Mouse (Mus musculus): ENCODE data around the gene Ribc2. TPM values are rescaled to one million over a fixed set of nuclear protein-coding genes. Genes with fewer than 3 reads are reported as not detected.

The Ribc2 gene
- 0.10 and 0.20 TPM in 2 replicates for polyA plus RNA-seq (2015; fragmentation: Nextera tagmentation; extraction: Ambion mirVana)

DNA sequence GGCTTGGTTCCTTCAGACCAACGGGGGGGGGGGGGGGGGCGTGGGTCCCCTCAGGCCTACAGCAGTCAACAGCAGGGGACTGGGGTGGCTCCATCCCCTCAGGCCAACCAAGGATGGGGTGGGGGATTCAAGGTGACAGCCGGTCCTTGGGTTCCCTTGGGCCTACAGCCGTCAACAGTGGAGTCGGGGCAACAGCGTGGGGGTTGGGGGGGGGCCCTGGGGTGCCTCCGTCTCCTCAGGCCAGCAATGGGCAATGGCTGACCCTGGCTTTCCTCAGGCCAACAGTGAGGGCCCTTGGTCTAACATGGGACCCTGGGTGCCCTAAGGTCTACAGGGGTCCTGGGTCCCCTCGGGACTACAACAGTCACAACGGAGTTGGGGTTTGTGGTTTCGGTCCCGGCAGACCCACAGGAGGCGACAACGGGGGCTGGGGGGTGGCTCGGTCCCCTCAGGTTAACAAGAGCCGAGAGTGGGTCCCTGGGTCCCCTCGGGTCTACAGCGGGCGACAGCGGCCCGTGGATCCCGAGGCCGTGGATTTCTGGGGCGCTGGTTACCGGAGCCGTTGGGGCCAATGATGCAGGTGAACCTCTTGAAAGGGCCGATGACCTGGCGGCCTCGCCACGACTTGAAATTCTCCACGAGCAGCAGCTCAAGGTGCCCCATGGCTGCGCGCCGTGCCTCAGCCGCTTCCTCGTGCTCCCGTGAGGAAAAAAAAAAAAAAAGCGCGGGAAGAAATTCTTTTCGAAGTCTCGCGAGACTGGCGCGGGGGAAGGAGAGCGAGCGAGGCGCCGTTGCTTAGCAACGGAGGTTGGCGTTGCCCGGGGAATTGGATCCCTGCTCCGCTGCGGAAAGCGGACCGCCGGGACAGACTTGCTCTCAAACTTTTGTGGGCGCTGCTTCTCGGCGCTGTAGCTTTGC, at the start of gene Ribc2, which contains the start of gene Smc1b:
Ribc2 (plus strand) TSS at position 804 of the 918 bp plus-strand sequence.
Smc1b (minus strand) TSS at position 690 of the 918 bp plus-strand sequence.

Other genes with a start within 250 kb of the Ribc2 start
- 0.24 and 0.30 TPM in 2 replicates for gene Gm29666, start 212.0 kb upstream of the Ribc2 start, polyA plus RNA-seq (2015; fragmentation: Nextera tagmentation; extraction: Ambion mirVana)
- gene Nup50, start 208.7 kb upstream of the Ribc2 start, polyA plus RNA-seq (2015; fragmentation: Nextera tagmentation; extraction: Ambion mirVana): 12.5 and 19.0 TPM in 2 replicates
- gene 5031439G07Rik, start 143.5 kb upstream of the Ribc2 start, polyA plus RNA-seq (2015; fragmentation: Nextera tagmentation; extraction: Ambion mirVana): 15.0 and 17.2 TPM in 2 replicates
- gene Upk3a, start 114.9 kb upstream of the Ribc2 start, polyA plus RNA-seq (2015; fragmentation: Nextera tagmentation; extraction: Ambion mirVana): 0.44 and 0.84 TPM in 2 replicates
- gene Fam118a, start 103.1 kb upstream of the Ribc2 start, polyA plus RNA-seq (2015; fragmentation: Nextera tagmentation; extraction: Ambion mirVana): 13.8 and 14.0 TPM in 2 replicates
- 0.06 and 0.08 TPM in 2 replicates for gene Smc1b, start 114 bp upstream of the Ribc2 start, polyA plus RNA-seq (2015; fragmentation: Nextera tagmentation; extraction: Ambion mirVana)
- gene Fbln1, start 73.9 kb downstream of the Ribc2 start, polyA plus RNA-seq (2015; fragmentation: Nextera tagmentation; extraction: Ambion mirVana): 53.3 and 60.5 TPM in 2 replicates
- gene Atxn10, start 204.2 kb downstream of the Ribc2 start, polyA plus RNA-seq (2015; fragmentation: Nextera tagmentation; extraction: Ambion mirVana): 174 and 187 TPM in 2 replicates

Measured in adrenal gland, postnatal 0 days (tissue).